Mouse (Mus musculus) heart, postnatal 0 days (tissue): ENCODE measurements around the gene Tlk2. TPM values are rescaled to one million over a fixed set of nuclear protein-coding genes. Genes with fewer than 3 reads are reported as not detected.

ENCODE experiments used
- ATAC-seq: fragments of 200-750 bp; cut with Nextera tagmentation; 2 replicates; pipeline ENCODE4 v1.8.0; 2017; ENCODE audit warnings: low read depth, moderate number of reproducible peaks, moderate library complexity; ENCODE audit not compliant: insufficient read depth
- DNase-seq: peaks from one replicate; pipeline ENCODE4 v3.0.0-alpha.2; 2016; ENCODE audit warnings: low spot score
- H3K27ac ChIP-seq: fragments of 300-500 bp; sonication (generic); 2 replicates; pipeline ENCODE4 v1.5.1; 2014; ENCODE audit warnings: low read depth, mild to moderate bottlenecking
- H3K27me3 ChIP-seq: fragments of 300-500 bp; sonication (generic); 2 replicates; pipeline ENCODE4 v1.6.1; 2014; ENCODE audit warnings: low read length, mixed read lengths; ENCODE audit not compliant: control insufficient read depth, insufficient read depth
- H3K36me3 ChIP-seq: fragments of 300-500 bp; sonication (generic); replicated peaks from 2 replicates; pipeline ENCODE4 v1.6.1; 2014; ENCODE audit warnings: low read length, mixed read lengths; ENCODE audit not compliant: control insufficient read depth, insufficient read depth
- H3K4me1 ChIP-seq: fragments of 300-500 bp; sonication (generic); 2 replicates; pipeline ENCODE4 v1.6.1; 2014; ENCODE audit warnings: antibody characterized with exemption; ENCODE audit not compliant: control insufficient read depth, insufficient read depth
- H3K4me2 ChIP-seq: fragments of 300-500 bp; sonication (generic); 2 replicates; pipeline ENCODE4 v1.6.1; 2014; ENCODE audit warnings: low read depth, mild to moderate bottlenecking, low read length, moderate library complexity
- H3K4me3 ChIP-seq: fragments of 300-500 bp; sonication (generic); 2 replicates; pipeline ENCODE4 v1.5.1; 2014; ENCODE audit warnings: low read depth, low read length
- H3K9ac ChIP-seq: fragments of 300-500 bp; sonication (generic); replicated peaks from 2 replicates; pipeline ENCODE4 v1.6.1; 2014; ENCODE audit warnings: low read depth, low read length, mixed read lengths
- H3K9me3 ChIP-seq: fragments of 300-500 bp; sonication (generic); replicated peaks from 2 replicates; pipeline ENCODE4 v1.6.1; 2016; ENCODE audit warnings: low read length; ENCODE audit not compliant: control insufficient read depth
- CTCF ChIP-seq: IDR thresholded peaks from 2 replicates; pipeline ENCODE4 v1.5.1; 2016; ENCODE audit warnings: antibody characterized with exemption, control low read depth, low read depth
- EP300 ChIP-seq: IDR thresholded peaks from 2 replicates; pipeline ENCODE4 v1.6.1; 2016; ENCODE audit warnings: antibody characterized with exemption, low read depth
- WGBS: fragments of 180-500 bp; shearing (Covaris S2); extraction: QIAGEN DNeasy Blood & Tissue Kit; methylation state at CpG from one replicate; pipeline ENCODE4 v1.1.7; 2014; 5-methylcytosine and 5-hydroxymethylcytosine counted together
- polyA plus RNA-seq: library from polyadenylated mRNA; unstranded; fragments of >200 nt; fragmentation: Nextera tagmentation; extraction: Ambion mirVana; gene quantifications from 2 replicates; pipeline ENCODE4 v1.2.1, GENCODE M21; 2015
- total RNA-seq: library from RNA; depleted of rRNA; stranded (reverse); fragments of >200 nt; gene quantifications from 2 replicates; pipeline ENCODE4 v1.2.3, GENCODE M21; 2014; ENCODE audit warnings: low replicate concordance

The Tlk2 gene
- total and polyA plus RNA-seq, 2 experiments from 2014 or later = 10.7 to 22.5 TPM

- H3K9ac ChIP-seq = peak within 1 kb of the TSS; percentile 34
- H3K4me1 ChIP-seq = peaks cover 15% of the 10 kb centered on the region; the same call in 1 of the 2 replicates
- TF ChIP-seq EP300 = no peak
- TF ChIP-seq CTCF = no peak
- H3K4me2 ChIP-seq = peak within 1 kb of the TSS; percentile 74
- H3K27ac ChIP-seq = peak within 1 kb of the TSS; percentile 78
- peaks cover 14% of the 10 kb centered on the region for H3K27me3 ChIP-seq
- DNase-seq = no peak
- under 1% methylated on average over 62 of the region's 75 CpGs for WGBS
- no peaks in the 10 kb centered on the region for H3K9me3 ChIP-seq
- peak within 1 kb of the TSS; percentile 54 for H3K4me3 ChIP-seq
- peak; percentile 62 for ATAC-seq
- 0 out of 2 replicates have a peak, but pooled peaks cover 4% of the 10 kb centered on the region for H3K36me3 ChIP-seq
Measured at GRCm38 (mm10) chr11:105292124-105293071, 113.8 kb downstream of the Tlk2 start, which contains the start of gene Mrc2. Gene Mrc2, plus strand, starts transcription at chr11:105292643.

- TF ChIP-seq CTCF (no peak), EP300 (no peak)
- Histone ChIP-seq H3K27me3 (peaks cover 14% of the 10 kb centered on the region), H3K9ac (peak overlapping the region; percentile 34; the same call in 1 of the 2 replicates), H3K4me1 (peaks cover 15% of the 10 kb centered on the region; the same call in 1 of the 2 replicates), H3K27ac (peak overlapping the region; percentile 78), H3K36me3 (0 out of 2 replicates have a peak, but pooled peaks cover under 1% of the 10 kb centered on the region), H3K4me2 (peak overlapping the region; percentile 74), H3K9me3 (no peaks in the 10 kb centered on the region), H3K4me3 (peak overlapping the region; percentile 54)
- ATAC-seq = no peak; the same call in 1 of the 2 replicates
- peak; percentile 36 for DNase-seq
- 10% methylated on average over 25 of the region's 26 CpGs for WGBS
Measured at GRCm38 (mm10) chr11:105293101-105293581, 114.5 kb downstream of the Tlk2 start.

DNA sequence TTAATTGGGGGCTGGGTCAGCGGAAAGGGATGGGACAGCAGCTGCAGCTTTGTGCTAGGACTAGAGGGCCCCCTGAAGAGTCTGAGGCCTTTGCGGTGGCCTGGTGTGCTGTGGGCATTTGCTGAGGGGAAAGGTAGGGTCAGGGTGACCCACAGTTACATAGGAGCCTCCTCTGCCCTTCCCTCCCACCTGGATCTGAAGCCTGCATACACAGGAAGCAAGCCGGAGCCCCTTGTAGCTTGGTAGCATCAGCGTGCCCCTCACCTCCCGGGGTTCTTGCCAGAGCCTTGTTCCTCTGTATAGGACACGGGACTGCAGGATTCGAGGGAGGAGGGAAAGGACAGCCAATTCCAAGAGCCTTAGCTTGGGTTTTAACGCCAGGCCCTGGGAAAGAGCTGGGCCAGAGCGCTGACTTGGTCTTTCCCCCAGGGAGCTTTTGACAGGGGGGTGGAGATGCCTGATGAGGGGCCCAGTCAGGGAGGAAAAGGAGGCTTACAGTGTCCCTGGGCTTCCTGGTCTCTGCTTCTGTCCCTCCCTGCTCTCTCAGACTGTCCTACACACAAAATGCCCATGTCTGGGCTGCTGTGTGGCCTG, 115.4 kb downstream of the Tlk2 start:
- peaks cover 14% of the 10 kb centered on the region for H3K27me3 ChIP-seq
- peaks cover 15% of the 10 kb centered on the region; the same call in 1 of the 2 replicates for H3K4me1 ChIP-seq
- 32% methylated on average over 9 of the region's 9 CpGs for WGBS
- H3K9ac ChIP-seq = no peak overlapping the region
- TF ChIP-seq CTCF (no peak), EP300 (no peak)
- H3K9me3 ChIP-seq = no peaks in the 10 kb centered on the region
- peak overlapping the region; percentile 32 for H3K27ac ChIP-seq
- 0 out of 2 replicates have a peak, but pooled peaks have one; percentile 14 for ATAC-seq
- peak overlapping the region; percentile 74 for H3K4me2 ChIP-seq
- no peaks in the 10 kb centered on the region for H3K36me3 ChIP-seq
- no peak for DNase-seq
- peak overlapping the region; percentile 54 for H3K4me3 ChIP-seq

DNA sequence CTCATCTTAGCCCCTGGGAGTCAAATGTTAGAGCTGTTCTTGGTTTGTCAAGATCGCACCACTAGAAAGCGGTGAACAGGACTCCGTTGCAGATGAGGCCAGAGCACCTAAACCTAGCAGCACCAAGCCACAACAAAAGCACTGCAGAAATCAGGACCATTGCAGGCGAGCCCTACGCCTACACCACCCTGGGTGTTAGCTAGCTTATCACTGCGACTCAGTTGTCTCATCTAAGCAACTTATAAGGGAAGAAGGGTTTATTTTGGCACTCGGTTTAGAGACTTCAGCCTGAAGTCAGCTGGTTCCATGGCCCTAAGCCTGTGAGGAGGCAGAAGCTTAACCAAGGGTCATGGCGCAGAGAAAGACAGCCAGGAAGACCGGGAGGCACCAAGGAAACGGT, 117.5 kb downstream of the Tlk2 start:
- H3K4me3 ChIP-seq = no peak overlapping the region
- no peak for DNase-seq
- H3K9ac ChIP-seq = no peak overlapping the region
- no peak overlapping the region for H3K27ac ChIP-seq
- peaks cover 15% of the 10 kb centered on the region; the same call in 1 of the 2 replicates for H3K4me1 ChIP-seq
- no peaks in the 10 kb centered on the region for H3K9me3 ChIP-seq
- 83% methylated on average over 10 of the region's 10 CpGs for WGBS
- no peak overlapping the region for H3K4me2 ChIP-seq
- H3K36me3 ChIP-seq = no peaks in the 10 kb centered on the region
- TF ChIP-seq CTCF (no peak), EP300 (no peak)
- ATAC-seq = no peak
- peaks cover 14% of the 10 kb centered on the region for H3K27me3 ChIP-seq

DNA sequence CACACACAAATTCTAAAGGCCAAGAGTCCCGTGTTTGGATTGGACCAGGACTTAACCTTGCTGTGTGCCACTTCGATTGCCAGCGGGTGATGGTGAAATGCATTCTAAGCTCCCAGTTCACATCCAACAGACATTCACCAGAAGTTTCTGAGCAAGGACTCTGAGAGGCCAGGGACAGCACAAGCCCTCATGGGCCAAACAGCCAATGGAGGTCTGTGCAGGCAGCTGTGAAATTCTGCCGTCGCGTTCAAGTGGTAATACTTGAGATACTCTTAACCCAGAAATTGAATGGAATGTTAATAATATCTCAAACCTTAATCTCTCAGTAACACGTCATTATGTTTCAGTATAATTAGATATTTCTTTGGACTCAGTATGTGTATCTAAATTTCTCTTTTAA, 131.6 kb downstream of the Tlk2 start:
- no peaks in the 10 kb centered on the region for H3K27me3 ChIP-seq
- H3K4me1 ChIP-seq = peaks cover 33% of the 10 kb centered on the region
- TF ChIP-seq EP300 (no peak), CTCF (no peak)
- H3K27ac ChIP-seq = no peak overlapping the region
- no peak overlapping the region for H3K4me3 ChIP-seq
- ATAC-seq = no peak
- no peak for DNase-seq
- H3K36me3 ChIP-seq = no peaks in the 10 kb centered on the region
- H3K9me3 ChIP-seq = no peaks in the 10 kb centered on the region
- no peak overlapping the region for H3K4me2 ChIP-seq
- WGBS = 59% methylated on average over 7 of the region's 7 CpGs
- no peak overlapping the region for H3K9ac ChIP-seq
